16 mouse cellular contexts compared by ENCODE assay signal in genomic region chr1:90258253-90258887, GRCm38 (mm10). TPM values are rescaled to one million over a fixed set of nuclear protein-coding genes. Genes with fewer than 3 reads are reported as not detected.
DNase-seq lines count a peak whose midpoint lies in the region; ATAC-seq and TF ChIP-seq lines count a peak whose summit lies in the region.
"Had no signal": no experiment of that assay in that cellular context is flagged by ENCODE, and none has a peak within 500 bp of the region (broad histone marks: within the 10 kb centered on the region; RNA-seq: fewer than 3 reads in every experiment).

No protein-coding gene starts in this region.

- no peak for ATAC-seq in heart, embryonic 11.5 days (replicated peaks; ENCODE audit: insufficient number of reproducible peaks, low FRiP score, low TSS enrichment)
- ATAC-seq in hindbrain, postnatal 0 days: no peak
- ATAC-seq: activated CD4-positive, CD25-positive, alpha-beta regulatory T cell, adult 4 months; intestine, postnatal 0 days had no signal

- H3K4me3 ChIP-seq in gastrocnemius, adult 2 months: no peak overlapping the region
- no peak overlapping the region for H3K4me3 ChIP-seq in embryonic facial prominence, embryonic 10.5 days
- no peak overlapping the region for H3K4me3 ChIP-seq in heart, embryonic 11.5 days (ENCODE audit: low read depth, low read length)
- H3K4me3 ChIP-seq in hindbrain, postnatal 0 days (ENCODE audit: low read length): no peak overlapping the region
- H3K4me3 ChIP-seq: hindbrain, embryonic 10.5 days had no signal

- no peak overlapping the region for H3K4me2 ChIP-seq in heart, embryonic 11.5 days
- no peak overlapping the region for H3K4me2 ChIP-seq in hindbrain, postnatal 0 days (ENCODE audit: low read depth, low read length)

- peak; percentile 55 for DNase-seq in gastrocnemius, adult 2 months
- no peak for DNase-seq in gastrocnemius, postnatal 4 days (ENCODE audit: low spot score in 2 of 2)
- peak; percentile 58 for DNase-seq in 3T3-L1 (ENCODE audit: low read depth, low spot score)
- no peak for DNase-seq in embryonic facial prominence, embryonic 10.5 days (ENCODE audit: low spot score)
- DNase-seq in embryo, embryonic 11 days: no peak
- DNase-seq in cerebellum, postnatal 4 days (ENCODE audit: low spot score in 2 of 2): no peak
- DNase-seq in hindbrain, postnatal 0 days (ENCODE audit: low spot score): no peak
- DNase-seq: B cell, adult 2 months; thymus, postnatal 4 days had no signal

- intact Hi-C loops in gastrocnemius, adult 2 months (cut with DNase I): no loop called here

- H3K9me3 ChIP-seq in embryonic facial prominence, embryonic 10.5 days: no peaks in the 10 kb centered on the region
- no peaks in the 10 kb centered on the region for H3K9me3 ChIP-seq in heart, embryonic 11.5 days (replicated peaks; ENCODE audit: control insufficient read depth, low read length)
- H3K9me3 ChIP-seq in hindbrain, postnatal 0 days (ENCODE audit: low read length): no peaks in the 10 kb centered on the region
- H3K9me3 ChIP-seq: hindbrain, embryonic 10.5 days had no signal

- peaks cover 7% of the 10 kb centered on the region; the same call in 1 of the 2 replicates for H3K4me1 ChIP-seq in embryonic facial prominence, embryonic 10.5 days
- H3K4me1 ChIP-seq in heart, embryonic 11.5 days (ENCODE audit: control insufficient read depth, insufficient read depth, low read length): peaks cover 14% of the 10 kb centered on the region; the same call in 1 of the 2 replicates
- H3K4me1 ChIP-seq in hindbrain, postnatal 0 days (ENCODE audit: insufficient read depth, low read length): no peaks in the 10 kb centered on the region

- no peak overlapping the region for H3K9ac ChIP-seq in heart, embryonic 11.5 days (ENCODE audit: low read depth, low read length)
- H3K9ac ChIP-seq in hindbrain, postnatal 0 days (replicated peaks; ENCODE audit: low read length): no peak overlapping the region

- H3K36me3 ChIP-seq in embryonic facial prominence, embryonic 10.5 days (replicated peaks): no peaks in the 10 kb centered on the region
- H3K36me3 ChIP-seq in heart, embryonic 11.5 days (ENCODE audit: control insufficient read depth, insufficient read depth, low read length): no peaks in the 10 kb centered on the region
- no peaks in the 10 kb centered on the region for H3K36me3 ChIP-seq in hindbrain, postnatal 0 days (ENCODE audit: insufficient read depth, low read length)
- H3K36me3 ChIP-seq: G1E; hindbrain, embryonic 10.5 days had no signal

- TF ChIP-seq CTCF in gastrocnemius, adult 2 months (IDR thresholded peaks at IDR 0.05): no peak
- TF ChIP-seq CTCF in hindbrain, postnatal 0 days (IDR thresholded peaks at IDR 0.05; ENCODE audit: low read depth): no peak

- peaks cover 4% of the 10 kb centered on the region; the same call in 1 of the 2 replicates for H3K27me3 ChIP-seq in embryonic facial prominence, embryonic 10.5 days (replicated peaks; ENCODE audit: low read depth, poor library complexity, severe bottlenecking)
- no peaks in the 10 kb centered on the region for H3K27me3 ChIP-seq in heart, embryonic 11.5 days (ENCODE audit: control insufficient read depth, insufficient read depth, low read length)
- no peaks in the 10 kb centered on the region for H3K27me3 ChIP-seq in hindbrain, postnatal 0 days (ENCODE audit: insufficient read depth, low read length)

- WGBS in embryonic facial prominence, embryonic 10.5 days: 85% methylated on average over 11 of the region's 11 CpGs
- 68% methylated on average over 11 of the region's 11 CpGs for WGBS in heart, embryonic 11.5 days (ENCODE audit: insufficient replicate concordance)
- 83% methylated on average over 11 of the region's 11 CpGs for WGBS in hindbrain, postnatal 0 days

- H3K27ac ChIP-seq in gastrocnemius, adult 2 months: peak overlapping the region; percentile 63
- peak overlapping the region; percentile 44; the same call in 1 of the 2 replicates for H3K27ac ChIP-seq in embryonic facial prominence, embryonic 10.5 days (replicated peaks)
- peak overlapping the region; percentile 10; the same call in 1 of the 2 replicates for H3K27ac ChIP-seq in heart, embryonic 11.5 days (ENCODE audit: low read depth, low read length)
- H3K27ac ChIP-seq in hindbrain, postnatal 0 days: no peak overlapping the region
- H3K27ac ChIP-seq: hindbrain, embryonic 10.5 days had no signal

RNA-seq across cellular contexts. Expression of gene Ackr3, which starts 54.6 kb away (rescaled TPM):
- total RNA-seq in gastrocnemius, adult 2 months (2021): 10 to 100 TPM; 10.7 to 17.2 TPM
- total RNA-seq in gastrocnemius, postnatal 4 days (2021): 10 to 100 TPM; 12.7 to 18.9 TPM
- polyA plus RNA-seq in embryonic facial prominence, embryonic 10.5 days (2016; fragmentation: Nextera tagmentation; extraction: Ambion mirVana): 20.0 and 22.4 TPM in 2 replicates
- polyA plus RNA-seq in heart, embryonic 11.5 days (2014; fragmentation: Nextera tagmentation; extraction: Ambion mirVana): 45.3 and 50.2 TPM in 2 replicates
- total RNA-seq in hindbrain, postnatal 0 days (2014; rRNA removed): 7.2 and 13.1 TPM in 2 replicates
- polyA plus RNA-seq in hindbrain, postnatal 0 days (2015; fragmentation: Nextera tagmentation; extraction: Ambion mirVana): 7.4 and 7.8 TPM in 2 replicates
- total RNA-seq: megakaryocyte-erythroid progenitor cell, adult 5-6 weeks; monocyte, adult 5-6 weeks had no signal
- polyA plus RNA-seq: G1E had no signal

Comparison
In these comparisons a context has a peak if more than half of its experiments do, and no peak if none do; other contexts are left out.
1. DNase-seq: peak in gastrocnemius, adult 2 months (single experiment) and 3T3-L1 (single experiment); none in gastrocnemius, postnatal 4 days (0 of 2), embryonic facial prominence, embryonic 10.5 days (single experiment), embryo, embryonic 11 days (single experiment), cerebellum, postnatal 4 days (0 of 2) and hindbrain, postnatal 0 days (single experiment).